Mouse (Mus musculus): ENCODE results near the gene Hcfc1r1. TPM values are rescaled to one million over a fixed set of nuclear protein-coding genes. Genes with fewer than 3 reads are reported as not detected.

Hcfc1r1 gene
- polyA plus RNA-seq, 1 experiment from 2014 or later: 107 TPM

- Histone ChIP-seq H3K9ac (ENCODE audit: low read length) (no peak overlapping the region), H3K4me3 (ENCODE audit: low read depth, low read length) (no peak overlapping the region), H3K27ac (ENCODE audit: low read depth, low read length) (no peak overlapping the region), H3K36me3 (ENCODE audit: control insufficient read depth, insufficient read depth, low read length) (no peaks in the 10 kb centered on the region), H3K4me1 (ENCODE audit: control insufficient read depth, insufficient read depth, low read length) (peaks cover 17% of the 10 kb centered on the region), H3K4me2 (ENCODE audit: low read length) (no peak overlapping the region), H3K9me3 (replicated peaks; ENCODE audit: control insufficient read depth, low read length) (no peaks in the 10 kb centered on the region), H3K27me3 (replicated peaks; ENCODE audit: control insufficient read depth, insufficient read depth, low read length) (peaks cover 53% of the 10 kb centered on the region)
- no peak for ATAC-seq
- WGBS: 77% methylated on average over 9 of the region's 9 CpGs
- DNase-seq (ENCODE audit: low spot score): no peak
These were observed 6.9 kb downstream of the Hcfc1r1 start for GRCm38 (mm10) chr17:23680336-23680735.

GRCm38 (mm10) chr17:23681086-23681485 lies 7.7 kb downstream of the Hcfc1r1 start:
- H3K4me3 ChIP-seq (ENCODE audit: low read depth, low read length): no peak overlapping the region
- H3K9ac ChIP-seq (ENCODE audit: low read length): no peak overlapping the region
- DNase-seq (ENCODE audit: low spot score) (no peak), ATAC-seq (no peak)
- no peak overlapping the region for H3K4me2 ChIP-seq (ENCODE audit: low read length)
- no peaks in the 10 kb centered on the region for H3K36me3 ChIP-seq (ENCODE audit: control insufficient read depth, insufficient read depth, low read length)
- H3K9me3 ChIP-seq (replicated peaks; ENCODE audit: control insufficient read depth, low read length): no peaks in the 10 kb centered on the region
- H3K27ac ChIP-seq (ENCODE audit: low read depth, low read length): no peak overlapping the region
- 70% methylated on average over 10 of the region's 10 CpGs for WGBS
- H3K27me3 ChIP-seq (replicated peaks; ENCODE audit: control insufficient read depth, insufficient read depth, low read length): peaks cover 46% of the 10 kb centered on the region
- peaks cover 15% of the 10 kb centered on the region for H3K4me1 ChIP-seq (ENCODE audit: control insufficient read depth, insufficient read depth, low read length)

GRCm38 (mm10) chr17:23682092-23682491 lies 8.7 kb downstream of the Hcfc1r1 start:
- Histone ChIP-seq H3K36me3 (ENCODE audit: control insufficient read depth, insufficient read depth, low read length) (no peaks in the 10 kb centered on the region), H3K4me1 (ENCODE audit: control insufficient read depth, insufficient read depth, low read length) (peaks cover 7% of the 10 kb centered on the region), H3K9ac (ENCODE audit: low read length) (no peak overlapping the region), H3K9me3 (replicated peaks; ENCODE audit: control insufficient read depth, low read length) (no peaks in the 10 kb centered on the region), H3K27ac (ENCODE audit: low read depth, low read length) (no peak overlapping the region), H3K27me3 (replicated peaks; ENCODE audit: control insufficient read depth, insufficient read depth, low read length) (peaks cover 40% of the 10 kb centered on the region), H3K4me3 (ENCODE audit: low read depth, low read length) (no peak overlapping the region), H3K4me2 (ENCODE audit: low read length) (no peak overlapping the region)
- DNase-seq (ENCODE audit: low spot score) (no peak), ATAC-seq (no peak)
- 73% methylated on average over 4 of the region's 4 CpGs for WGBS

GRCm38 (mm10) chr17:23682530-23682929 lies 9.1 kb downstream of the Hcfc1r1 start:
- DNase-seq (ENCODE audit: low spot score) (no peak), ATAC-seq (no peak)
- no peaks in the 10 kb centered on the region for H3K36me3 ChIP-seq (ENCODE audit: control insufficient read depth, insufficient read depth, low read length)
- no peak overlapping the region for H3K4me3 ChIP-seq (ENCODE audit: low read depth, low read length)
- H3K4me1 ChIP-seq (ENCODE audit: control insufficient read depth, insufficient read depth, low read length): peaks cover 7% of the 10 kb centered on the region
- H3K27ac ChIP-seq (ENCODE audit: low read depth, low read length): no peak overlapping the region
- no peak overlapping the region for H3K9ac ChIP-seq (ENCODE audit: low read length)
- H3K9me3 ChIP-seq (replicated peaks; ENCODE audit: control insufficient read depth, low read length): no peaks in the 10 kb centered on the region
- 73% methylated on average over 3 of the region's 3 CpGs for WGBS
- peaks cover 40% of the 10 kb centered on the region for H3K27me3 ChIP-seq (replicated peaks; ENCODE audit: control insufficient read depth, insufficient read depth, low read length)
- no peak overlapping the region for H3K4me2 ChIP-seq (ENCODE audit: low read length)

- no peak for DNase-seq (ENCODE audit: low spot score)
- H3K27me3 ChIP-seq (replicated peaks; ENCODE audit: control insufficient read depth, insufficient read depth, low read length): peaks cover 40% of the 10 kb centered on the region
- 35% methylated on average over 15 of the region's 15 CpGs for WGBS
- H3K4me1 ChIP-seq (ENCODE audit: control insufficient read depth, insufficient read depth, low read length): peaks cover 7% of the 10 kb centered on the region
- no peak overlapping the region for H3K4me3 ChIP-seq (ENCODE audit: low read depth, low read length)
- H3K36me3 ChIP-seq (ENCODE audit: control insufficient read depth, insufficient read depth, low read length): no peaks in the 10 kb centered on the region
- no peak overlapping the region for H3K27ac ChIP-seq (ENCODE audit: low read depth, low read length)
- no peak overlapping the region for H3K9ac ChIP-seq (ENCODE audit: low read length)
- peak; percentile 34; the same call in 1 of the 2 replicates for ATAC-seq
- H3K4me2 ChIP-seq (ENCODE audit: low read length): peak overlapping the region; percentile 20; the same call in 1 of the 2 replicates
- H3K9me3 ChIP-seq (replicated peaks; ENCODE audit: control insufficient read depth, low read length): no peaks in the 10 kb centered on the region
These were observed 9.8 kb downstream of the Hcfc1r1 start for GRCm38 (mm10) chr17:23683226-23683625.

- DNase-seq (ENCODE audit: low spot score) (peak; percentile 23), ATAC-seq (peak; percentile 61; the same call in 1 of the 2 replicates)
- H3K27ac ChIP-seq (ENCODE audit: low read depth, low read length): no peak within 1 kb of the TSS
- H3K9me3 ChIP-seq (replicated peaks; ENCODE audit: control insufficient read depth, low read length): no peaks in the 10 kb centered on the region
- H3K36me3 ChIP-seq (ENCODE audit: control insufficient read depth, insufficient read depth, low read length): no peaks in the 10 kb centered on the region
- WGBS: 12% methylated on average over 15 of the region's 15 CpGs
- H3K4me2 ChIP-seq (ENCODE audit: low read length): peak within 1 kb of the TSS; percentile 20; the same call in 1 of the 2 replicates
- H3K9ac ChIP-seq (ENCODE audit: low read length): no peak within 1 kb of the TSS
- H3K4me1 ChIP-seq (ENCODE audit: control insufficient read depth, insufficient read depth, low read length): peaks cover 7% of the 10 kb centered on the region
- peaks cover 32% of the 10 kb centered on the region for H3K27me3 ChIP-seq (replicated peaks; ENCODE audit: control insufficient read depth, insufficient read depth, low read length)
- no peak within 1 kb of the TSS for H3K4me3 ChIP-seq (ENCODE audit: low read depth, low read length)
These were observed 10.7 kb downstream of the Hcfc1r1 start, which contains the start of gene Cldn9 for GRCm38 (mm10) chr17:23683856-23684672. Cldn9 (minus strand) TSS chr17:23684026.

- no peak overlapping the region for H3K4me2 ChIP-seq (ENCODE audit: low read length)
- H3K4me1 ChIP-seq (ENCODE audit: control insufficient read depth, insufficient read depth, low read length): no peaks in the 10 kb centered on the region
- H3K9ac ChIP-seq (ENCODE audit: low read length): no peak overlapping the region
- ATAC-seq (no peak), DNase-seq (ENCODE audit: low spot score) (no peak)
- H3K9me3 ChIP-seq (replicated peaks; ENCODE audit: control insufficient read depth, low read length): no peaks in the 10 kb centered on the region
- H3K4me3 ChIP-seq (ENCODE audit: low read depth, low read length): no peak overlapping the region
- no peaks in the 10 kb centered on the region for H3K36me3 ChIP-seq (ENCODE audit: control insufficient read depth, insufficient read depth, low read length)
- H3K27me3 ChIP-seq (replicated peaks; ENCODE audit: control insufficient read depth, insufficient read depth, low read length): peaks cover 20% of the 10 kb centered on the region
- 68% methylated on average over 1 of the region's 1 CpGs for WGBS
- no peak overlapping the region for H3K27ac ChIP-seq (ENCODE audit: low read depth, low read length)
These were observed 21.1 kb downstream of the Hcfc1r1 start for GRCm38 (mm10) chr17:23694491-23694890.

GRCm38 (mm10) chr17:23695801-23696200 lies 22.4 kb downstream of the Hcfc1r1 start:
- Histone ChIP-seq H3K27ac (ENCODE audit: low read depth, low read length) (no peak overlapping the region), H3K9me3 (replicated peaks; ENCODE audit: control insufficient read depth, low read length) (no peaks in the 10 kb centered on the region), H3K36me3 (ENCODE audit: control insufficient read depth, insufficient read depth, low read length) (no peaks in the 10 kb centered on the region), H3K4me3 (ENCODE audit: low read depth, low read length) (no peak overlapping the region), H3K4me2 (ENCODE audit: low read length) (no peak overlapping the region), H3K27me3 (replicated peaks; ENCODE audit: control insufficient read depth, insufficient read depth, low read length) (peaks cover 23% of the 10 kb centered on the region), H3K4me1 (ENCODE audit: control insufficient read depth, insufficient read depth, low read length) (no peaks in the 10 kb centered on the region), H3K9ac (ENCODE audit: low read length) (no peak overlapping the region)
- 10% methylated on average over 3 of the region's 3 CpGs for WGBS
- ATAC-seq (no peak), DNase-seq (ENCODE audit: low spot score) (no peak)

Data from forebrain, embryonic 14.5 days (tissue).